Mouse (Mus musculus): ENCODE measurements around the gene Cer1. TPM values are rescaled to one million over a fixed set of nuclear protein-coding genes. Genes with fewer than 3 reads are reported as not detected.

The Cer1 gene
- not detected for total RNA-seq (2021)
- long read RNA-seq, experiment 1 = 0 reads
- long read RNA-seq, experiment 2 = 0 reads

- intact Hi-C loops (cut with DNase I) = no loop called here
- DNase-seq = peak; percentile 7 to 31
These were observed at the start of gene Cer1 for GRCm38 (mm10) chr4:82884636-82885534. Gene Cer1, minus strand, starts transcription at chr4:82885148.

- intact Hi-C loops (cut with DNase I) = loop anchor here (5.0 to 10.0 kb wide), 4 partner anchors 72 to 1440 kb away; no protein-coding TSS in a partner anchor
- DNase-seq = peak in 1 of 2 experiments; percentile 42
These were observed 49.4 kb upstream of the Cer1 start for GRCm38 (mm10) chr4:82934308-82934707.

- intact Hi-C loops (cut with DNase I) = loop anchor here (2.0 to 10.0 kb wide), 5 partner anchors 71 to 1439 kb away; no protein-coding TSS in a partner anchor
- peak; percentile 49 to 53 for DNase-seq
These were observed 48.8 kb upstream of the Cer1 start for GRCm38 (mm10) chr4:82933698-82934210.

- intact Hi-C loops (cut with DNase I) = loop anchor here (5.0 to 10.0 kb wide), 4 partner anchors 68 to 1435 kb away; no protein-coding TSS in a partner anchor
- DNase-seq = no peak
These were observed 45.1 kb upstream of the Cer1 start for GRCm38 (mm10) chr4:82930079-82930478.

- DNase-seq = no peak
- intact Hi-C loops (cut with DNase I) = no loop called here
These were observed 37.0 kb upstream of the Cer1 start for GRCm38 (mm10) chr4:82921962-82922361.

GRCm38 (mm10) chr4:82918625-82919024 lies 33.7 kb upstream of the Cer1 start:
- no peak for DNase-seq
- intact Hi-C loops (cut with DNase I) = no loop called here

- intact Hi-C loops (cut with DNase I) = no loop called here
- no peak for DNase-seq
These were observed 31.7 kb upstream of the Cer1 start for GRCm38 (mm10) chr4:82916678-82917050.

GRCm38 (mm10) chr4:82916003-82916677 lies 31.2 kb upstream of the Cer1 start:
- DNase-seq = no peak
- intact Hi-C loops (cut with DNase I) = no loop called here

- DNase-seq = no peak
- intact Hi-C loops (cut with DNase I) = no loop called here
These were observed 30.6 kb upstream of the Cer1 start for GRCm38 (mm10) chr4:82915576-82915975.

- intact Hi-C loops (cut with DNase I) = no loop called here
- DNase-seq = no peak
These were observed 29.7 kb upstream of the Cer1 start for GRCm38 (mm10) chr4:82914601-82915143.

GRCm38 (mm10) chr4:82895227-82895626 lies 10.3 kb upstream of the Cer1 start:
- DNase-seq = no peak
- intact Hi-C loops (cut with DNase I) = no loop called here

GRCm38 (mm10) chr4:82892247-82892646 lies 7.3 kb upstream of the Cer1 start:
- DNase-seq = no peak
- intact Hi-C loops (cut with DNase I) = no loop called here

- DNase-seq = no peak
These were observed 6.6 kb upstream of the Cer1 start for GRCm38 (mm10) chr4:82891566-82891965.

GRCm38 (mm10) chr4:82891049-82891448 lies 6.1 kb upstream of the Cer1 start:
- intact Hi-C loops (cut with DNase I) = no loop called here

More at GRCm38 (mm10) chr4:82891566-82891965, 6.6 kb upstream of the Cer1 start:
- intact Hi-C loops (cut with DNase I) = no loop called here

GRCm38 (mm10) chr4:82890585-82890984 lies 5.6 kb upstream of the Cer1 start:
- DNase-seq = no peak
- intact Hi-C loops (cut with DNase I) = no loop called here

More at GRCm38 (mm10) chr4:82891049-82891448, 6.1 kb upstream of the Cer1 start:
- DNase-seq = no peak

- no peak for DNase-seq
- intact Hi-C loops (cut with DNase I) = no loop called here
These were observed 1.2 kb upstream of the Cer1 start for GRCm38 (mm10) chr4:82886148-82886547.

GRCm38 (mm10) chr4:82885535-82885913 lies 576 bp upstream of the Cer1 start:
- no peak for DNase-seq
- intact Hi-C loops (cut with DNase I) = no loop called here

- no peak for DNase-seq
- intact Hi-C loops (cut with DNase I) = no loop called here
These were observed 2.4 kb downstream of the Cer1 start for GRCm38 (mm10) chr4:82882500-82882899.

- intact Hi-C loops (cut with DNase I) = no loop called here
These were observed 3.6 kb downstream of the Cer1 start for GRCm38 (mm10) chr4:82881366-82881765.

GRCm38 (mm10) chr4:82880243-82880642 lies 4.7 kb downstream of the Cer1 start:
- no peak for DNase-seq
- intact Hi-C loops (cut with DNase I) = no loop called here

More at GRCm38 (mm10) chr4:82881366-82881765, 3.6 kb downstream of the Cer1 start:
- no peak for DNase-seq

- no peak for DNase-seq
- intact Hi-C loops (cut with DNase I) = no loop called here
These were observed 5.8 kb downstream of the Cer1 start for GRCm38 (mm10) chr4:82879152-82879551.

All from gastrocnemius, postnatal 36 days (tissue).